Mouse (Mus musculus) gastrocnemius, adult 2 months (tissue): Measurements from ENCODE around the gene Sik2. TPM values are rescaled to one million over a fixed set of nuclear protein-coding genes. Genes with fewer than 3 reads are reported as not detected.

Experiments used
- DNase-seq: peaks from one replicate; pipeline ENCODE4 v3.0.0; 2022
- H3K27ac ChIP-seq: fragments of 200-600 bp; 2 replicates; pipeline ENCODE4 v1.8.1; 2022; ENCODE audit warnings: mild to moderate bottlenecking
- H3K4me3 ChIP-seq: fragments of 200-600 bp; 2 replicates; pipeline ENCODE4 v1.8.1; 2022; ENCODE audit warnings: mild to moderate bottlenecking, moderate library complexity
- CTCF ChIP-seq: fragments of 200-600 bp; IDR thresholded peaks from 2 replicates; pipeline ENCODE4 v1.8.1; 2022; ENCODE audit warnings: antibody characterized with exemption, mild to moderate bottlenecking, moderate library complexity
- intact Hi-C: fragments of 180-260 bp; cut with DNase I; formaldehyde crosslinking; loops from one replicate; pipeline ENCODE4 v1.15.1; 2025
- total RNA-seq, 2 experiments: library from RNA; stranded (reverse); gene quantifications; 2 replicates each; pipeline ENCODE4 v1.2.3; 2021

Sik2 gene
- total RNA-seq, 2 experiments from 2014 or later = 17.9 to 25.2 TPM

- Histone ChIP-seq H3K27ac (no peak overlapping the region), H3K4me3 (no peak overlapping the region)
- intact Hi-C loops = no loop called here
- TF ChIP-seq CTCF = no peak
- DNase-seq = no peak
Observed at GRCm38 (mm10) chr9:50925801-50926200, 83.1 kb downstream of the Sik2 start.

- intact Hi-C loops = no loop called here
- no peak overlapping the region for H3K27ac ChIP-seq
- DNase-seq = no peak
- TF ChIP-seq CTCF = no peak
- no peak overlapping the region for H3K4me3 ChIP-seq
Observed at GRCm38 (mm10) chr9:50924454-50924853, 84.4 kb downstream of the Sik2 start.

- no peak for TF ChIP-seq CTCF
- Histone ChIP-seq H3K27ac (no peak overlapping the region), H3K4me3 (no peak overlapping the region)
- DNase-seq = no peak
- intact Hi-C loops = no loop called here
Observed at GRCm38 (mm10) chr9:50922363-50923153, 86.3 kb downstream of the Sik2 start.

- intact Hi-C loops = no loop called here
- no peak for DNase-seq
- Histone ChIP-seq H3K4me3 (no peak overlapping the region), H3K27ac (no peak overlapping the region)
- TF ChIP-seq CTCF = no peak
Observed at GRCm38 (mm10) chr9:50920933-50921895, 87.7 kb downstream of the Sik2 start.

GRCm38 (mm10) chr9:50919554-50919953 lies 89.3 kb downstream of the Sik2 start:
- H3K4me3 ChIP-seq = no peak overlapping the region
- no peak overlapping the region for H3K27ac ChIP-seq
- no peak for DNase-seq
- no peak for TF ChIP-seq CTCF
- intact Hi-C loops = no loop called here

- no peak for DNase-seq
- Histone ChIP-seq H3K4me3 (no peak overlapping the region), H3K27ac (no peak overlapping the region)
- intact Hi-C loops = no loop called here
- TF ChIP-seq CTCF = no peak
Observed at GRCm38 (mm10) chr9:50918131-50918530, 90.7 kb downstream of the Sik2 start.

GRCm38 (mm10) chr9:50911861-50912515 lies 96.9 kb downstream of the Sik2 start:
- Histone ChIP-seq H3K27ac (no peak overlapping the region), H3K4me3 (no peak overlapping the region)
- no peak for DNase-seq
- intact Hi-C loops = no loop called here
- TF ChIP-seq CTCF = no peak

GRCm38 (mm10) chr9:50905321-50905720 lies 103.6 kb downstream of the Sik2 start:
- intact Hi-C loops = no loop called here
- peak overlapping the region; percentile 32 for H3K27ac ChIP-seq
- no peak for DNase-seq
- no peak for TF ChIP-seq CTCF
- H3K4me3 ChIP-seq = no peak overlapping the region

GRCm38 (mm10) chr9:50904196-50904847 lies 104.6 kb downstream of the Sik2 start:
- no peak overlapping the region for H3K27ac ChIP-seq
- no peak for TF ChIP-seq CTCF
- no peak for DNase-seq
- no peak overlapping the region for H3K4me3 ChIP-seq
- intact Hi-C loops = no loop called here

- DNase-seq = no peak
- intact Hi-C loops = no loop called here
- no peak for TF ChIP-seq CTCF
- H3K27ac ChIP-seq = peak overlapping the region; percentile 61
- H3K4me3 ChIP-seq = no peak overlapping the region
Observed at GRCm38 (mm10) chr9:50900026-50900920, 108.6 kb downstream of the Sik2 start.

- H3K27ac ChIP-seq = peak overlapping the region; percentile 92
- no peak for TF ChIP-seq CTCF
- peak; percentile 96 for DNase-seq
- peak overlapping the region; percentile 65 for H3K4me3 ChIP-seq
- intact Hi-C loops = no loop called here
Observed at GRCm38 (mm10) chr9:50893665-50894064, 115.2 kb downstream of the Sik2 start.
